Mouse (Mus musculus): Measurements from ENCODE around the gene Slc2a13.

The Slc2a13 gene

GRCm38 (mm10) chr15:91260578-91260977 lies 312.5 kb downstream of the Slc2a13 start:
- no peak for DNase-seq

GRCm38 (mm10) chr15:91257140-91257539 lies 315.9 kb downstream of the Slc2a13 start:
- DNase-seq = no peak

GRCm38 (mm10) chr15:91255308-91255707 lies 317.8 kb downstream of the Slc2a13 start:
- DNase-seq = no peak

- DNase-seq = no peak
Measured at GRCm38 (mm10) chr15:91252956-91253355, 320.1 kb downstream of the Slc2a13 start.

GRCm38 (mm10) chr15:91251544-91252408 lies 321.3 kb downstream of the Slc2a13 start:
- DNase-seq = no peak

- DNase-seq = peak; percentile 22
Measured at GRCm38 (mm10) chr15:91250815-91251214, 322.2 kb downstream of the Slc2a13 start.

- no peak for DNase-seq
Measured at GRCm38 (mm10) chr15:91240683-91241335, 332.3 kb downstream of the Slc2a13 start.

- no peak for DNase-seq
Measured at GRCm38 (mm10) chr15:91237294-91237693, 335.8 kb downstream of the Slc2a13 start.

Measured in lung, postnatal 14 days (tissue).